Mouse (Mus musculus) kidney, embryonic 15.5 days (tissue): ENCODE data around the gene Cfap206. TPM values are rescaled to one million over a fixed set of nuclear protein-coding genes. Genes with fewer than 3 reads are reported as not detected.
"Not testable (repeated sequence)": the region's sequence is repeated elsewhere in the genome, so short reads cannot be mapped to it uniquely, and the experiment has no call there.

Experiments
- ATAC-seq: fragments of 200-750 bp; cut with Nextera tagmentation; replicated peaks from 2 replicates; pipeline ENCODE4 v1.8.0; 2017; ENCODE audit warnings: moderate TSS enrichment; ENCODE audit not compliant: low FRiP score
- H3K27ac ChIP-seq: fragments of 300-500 bp; sonication (generic); 2 replicates; pipeline ENCODE4 v1.5.1; 2015; ENCODE audit warnings: mild to moderate bottlenecking, inconsistent platforms
- H3K27me3 ChIP-seq: fragments of 300-500 bp; sonication (generic); 2 replicates; pipeline ENCODE4 v1.6.1; 2015; ENCODE audit warnings: inconsistent platforms
- H3K36me3 ChIP-seq: fragments of 300-500 bp; sonication (generic); 2 replicates; pipeline ENCODE4 v1.6.1; 2015; ENCODE audit warnings: inconsistent platforms
- H3K4me1 ChIP-seq: fragments of 300-500 bp; sonication (generic); 2 replicates; pipeline ENCODE4 v1.6.1; 2015; ENCODE audit warnings: inconsistent platforms
- H3K4me2 ChIP-seq: fragments of 300-500 bp; sonication (generic); 2 replicates; pipeline ENCODE4 v1.6.1; 2015; ENCODE audit warnings: moderate library complexity, mild to moderate bottlenecking, inconsistent platforms
- H3K4me3 ChIP-seq: fragments of 300-500 bp; sonication (generic); replicated peaks from 2 replicates; pipeline ENCODE4 v1.5.1; 2015; ENCODE audit warnings: mild to moderate bottlenecking, inconsistent platforms
- H3K9ac ChIP-seq: fragments of 300-500 bp; sonication (generic); 2 replicates; pipeline ENCODE4 v1.6.1; 2015; ENCODE audit warnings: mild to moderate bottlenecking, inconsistent platforms
- H3K9me3 ChIP-seq: fragments of 300-500 bp; sonication (generic); replicated peaks from 2 replicates; pipeline ENCODE4 v1.6.1; 2016; ENCODE audit warnings: inconsistent platforms
- WGBS: fragments of 180-500 bp; shearing (Covaris S2); methylation state at CpG from one replicate; pipeline ENCODE4 v1.1.7; 2015; ENCODE audit warnings: mixed read lengths; 5-methylcytosine and 5-hydroxymethylcytosine counted together
- polyA plus RNA-seq: library from polyadenylated mRNA; unstranded; fragments of >200 nt; fragmentation: Nextera tagmentation; extraction: Ambion mirVana; gene quantifications from 2 replicates; pipeline ENCODE4 v1.2.1, GENCODE M21; 2015

Cfap206 gene
- polyA plus RNA-seq, result 0.91 and 1.3 TPM in 2 replicates

DNA sequence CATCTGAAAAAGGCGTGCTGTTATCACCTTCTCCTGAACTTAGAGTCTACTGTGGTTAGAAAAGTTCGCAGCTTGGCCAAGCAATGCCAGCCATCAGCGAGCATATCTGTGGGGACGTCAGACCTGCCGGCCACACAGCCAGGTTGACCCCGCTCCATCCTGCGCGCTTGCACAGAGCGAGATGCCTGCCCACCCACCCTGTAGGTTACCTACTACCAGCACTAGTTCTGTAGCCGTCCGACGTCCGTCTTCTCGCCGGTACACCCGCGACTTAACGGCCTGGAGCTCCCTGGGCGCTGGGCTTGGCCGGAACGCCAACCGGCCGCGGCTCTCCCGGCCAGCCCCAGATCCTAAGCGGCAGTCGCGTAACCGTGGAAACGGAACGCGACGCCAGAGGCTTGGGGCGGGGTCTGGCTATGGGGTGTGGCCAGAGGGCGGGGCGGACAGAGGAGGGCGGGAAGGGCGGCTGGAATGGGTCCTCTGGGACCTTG, at the start of gene Cfap206:
Gene Cfap206 (minus strand): TSS at position 356 of the 491 bp plus-strand sequence.
- peak within 1 kb of the TSS; percentile 54 for H3K4me3 ChIP-seq
- under 1% methylated on average over 38 of the region's 38 CpGs for WGBS
- H3K4me2 ChIP-seq, result peak within 1 kb of the TSS; percentile 78
- no peak within 1 kb of the TSS for H3K9ac ChIP-seq
- H3K4me1 ChIP-seq, result peaks cover 4% of the 10 kb centered on the region; the same call in 1 of the 2 replicates
- H3K9me3 ChIP-seq, result no peaks in the 10 kb centered on the region
- no peak within 1 kb of the TSS for H3K27ac ChIP-seq
- ATAC-seq, result peak; percentile 98
- no peaks in the 10 kb centered on the region; the same call in 1 of the 2 replicates for H3K27me3 ChIP-seq
- H3K36me3 ChIP-seq, result no peaks in the 10 kb centered on the region

DNA sequence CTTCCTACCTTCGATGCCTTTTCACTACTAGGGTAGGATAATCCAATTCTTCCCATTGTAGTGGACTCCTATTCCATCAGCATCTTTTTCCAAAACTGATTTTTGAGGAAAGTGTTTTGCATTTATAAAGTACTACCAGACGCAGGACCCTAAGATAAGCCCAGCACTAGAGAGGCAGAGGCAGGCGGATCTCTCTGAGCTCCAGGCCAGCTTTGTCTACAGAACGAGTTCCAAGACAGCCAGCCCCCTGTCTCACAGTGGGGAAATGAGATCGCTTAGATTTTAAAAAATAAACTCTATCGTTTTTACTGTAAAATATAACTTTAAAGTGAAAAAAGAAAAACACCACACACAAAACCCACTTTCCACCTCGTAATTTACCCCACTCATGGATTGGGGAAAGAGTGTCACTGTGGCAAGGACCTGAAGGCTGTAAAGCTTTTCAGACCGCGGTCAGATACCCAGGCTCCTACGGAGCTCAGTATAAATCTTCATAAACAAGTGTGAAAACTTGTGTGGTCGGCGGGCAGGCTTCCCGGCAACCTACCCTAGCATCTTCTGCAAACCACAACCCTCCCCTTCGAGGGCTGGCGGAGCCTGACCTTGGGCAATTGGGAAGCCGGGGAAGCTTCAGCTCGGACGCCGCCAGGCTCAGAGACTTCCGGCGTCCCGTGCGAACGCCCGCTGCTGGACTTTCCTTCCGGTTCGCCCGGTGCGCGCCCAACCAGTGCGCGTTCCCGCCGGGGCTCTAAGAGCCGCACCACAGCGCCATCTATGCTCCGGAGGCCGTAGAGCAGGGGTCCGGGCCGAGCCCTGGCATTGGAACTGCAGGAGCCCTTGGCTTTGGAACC, 47.9 kb upstream of the Cfap206 start, which contains the start of gene Smim8:
Gene Smim8 (minus strand): TSS at position 747 of the 851 bp plus-strand sequence.
- Histone ChIP-seq H3K27me3 (no peaks in the 10 kb centered on the region), H3K36me3 (no peaks in the 10 kb centered on the region), H3K4me1 (0 out of 2 replicates have a peak, but pooled peaks cover 3% of the 10 kb centered on the region), H3K27ac (peak within 1 kb of the TSS; percentile 65), H3K9ac (peak within 1 kb of the TSS; percentile 60), H3K4me2 (peak within 1 kb of the TSS; percentile 71), H3K4me3 (peak within 1 kb of the TSS; percentile 61), H3K9me3 (no peaks in the 10 kb centered on the region)
- ATAC-seq, result peak; percentile 97
- 5% methylated on average over 40 of the region's 40 CpGs for WGBS

DNA sequence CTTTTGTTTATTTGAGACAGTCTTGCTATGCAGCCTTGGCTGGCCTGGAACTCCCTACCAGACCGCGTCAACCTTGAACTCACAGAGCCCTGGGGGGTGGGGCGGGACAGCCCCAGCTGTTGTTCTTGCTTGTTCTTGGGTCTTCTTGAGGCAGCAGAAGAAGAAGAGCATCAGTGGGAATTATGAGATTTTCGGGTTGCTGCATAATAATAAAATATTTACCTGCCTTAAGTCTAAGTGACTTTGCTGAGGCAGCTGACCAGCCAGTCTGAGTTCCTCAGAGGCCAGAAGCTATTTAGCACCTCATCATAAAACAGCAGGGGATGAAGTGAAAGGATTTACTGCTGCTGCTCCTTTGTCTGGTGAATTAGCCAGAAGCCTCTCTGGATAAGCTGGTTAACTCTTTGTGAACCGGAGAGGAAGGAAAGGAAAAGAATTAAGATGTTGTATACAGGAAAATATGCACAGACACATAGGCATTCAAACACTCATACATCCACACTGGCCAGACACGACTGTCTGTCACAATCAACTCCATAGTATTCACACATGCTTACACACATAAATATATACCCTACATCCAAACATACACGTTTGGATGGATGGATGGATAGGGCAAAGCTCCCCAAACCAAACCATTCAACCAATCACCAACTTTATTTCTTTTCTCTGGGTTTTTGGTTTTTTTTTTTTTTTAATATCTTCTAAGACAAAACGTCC, 41.8 kb upstream of the Cfap206 start:
- WGBS, result 11% methylated on average over 8 of the region's 8 CpGs
- no peak overlapping the region for H3K4me2 ChIP-seq
- ATAC-seq, result no peak
- H3K9me3 ChIP-seq, result no peaks in the 10 kb centered on the region
- H3K4me1 ChIP-seq, result peaks cover 5% of the 10 kb centered on the region; the same call in 1 of the 2 replicates
- no peaks in the 10 kb centered on the region for H3K27me3 ChIP-seq
- peaks cover 28% of the 10 kb centered on the region; the same call in 1 of the 2 replicates for H3K36me3 ChIP-seq
- H3K9ac ChIP-seq, result no peak overlapping the region
- H3K27ac ChIP-seq, result no peak overlapping the region
- no peak overlapping the region for H3K4me3 ChIP-seq

DNA sequence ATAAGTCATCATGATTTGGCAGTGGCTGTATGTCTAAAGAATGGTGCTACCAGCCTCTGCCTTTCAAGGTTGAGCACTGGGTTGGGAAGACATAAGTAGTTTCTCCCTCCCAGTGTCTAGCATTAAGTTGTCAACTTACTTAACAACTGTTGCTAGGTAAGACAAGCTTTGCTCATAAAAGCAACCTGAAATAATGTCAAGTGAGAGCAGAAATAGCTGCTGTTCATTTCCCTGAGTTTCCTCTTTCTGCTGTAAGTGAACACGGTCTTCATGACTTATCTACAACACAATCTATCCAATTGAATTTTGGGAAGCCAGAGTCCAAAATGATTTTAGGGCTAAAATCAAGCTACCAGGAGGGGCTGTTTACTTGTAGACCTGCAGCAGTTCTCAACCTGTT, 26.2 kb upstream of the Cfap206 start, which contains the start of gene Gm136:
Gene Gm136 (minus strand): TSS at position 101 of the 400 bp plus-strand sequence.
- no peak within 1 kb of the TSS for H3K4me2 ChIP-seq
- no peaks in the 10 kb centered on the region for H3K36me3 ChIP-seq
- H3K9ac ChIP-seq, result no peak within 1 kb of the TSS
- no peaks in the 10 kb centered on the region for H3K27me3 ChIP-seq
- 77% methylated on average over 1 of the region's 1 CpGs for WGBS
- no peak for ATAC-seq
- H3K4me1 ChIP-seq, result no peaks in the 10 kb centered on the region
- no peak within 1 kb of the TSS for H3K27ac ChIP-seq
- no peaks in the 10 kb centered on the region for H3K9me3 ChIP-seq
- no peak within 1 kb of the TSS for H3K4me3 ChIP-seq

DNA sequence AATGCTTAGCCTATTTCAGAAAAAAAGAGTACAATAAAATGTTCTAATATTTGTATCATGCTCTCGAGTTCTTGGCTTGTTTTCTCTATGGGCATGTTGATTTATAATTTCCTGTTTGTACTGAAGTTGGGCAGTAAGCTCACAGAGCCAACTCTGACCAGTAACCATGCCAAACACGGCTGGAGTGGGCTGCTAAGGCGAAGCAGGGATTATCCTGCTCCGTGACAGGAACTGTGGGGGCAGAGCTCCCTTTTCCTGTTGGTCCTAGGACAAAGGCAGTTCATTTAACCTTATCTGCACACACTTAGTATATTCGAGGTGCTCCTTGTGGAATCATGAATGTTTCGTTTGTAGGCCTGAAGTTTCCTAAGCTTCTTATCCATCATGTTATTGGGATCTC, 19.2 kb upstream of the Cfap206 start:
- Histone ChIP-seq H3K4me2 (no peak overlapping the region), H3K9ac (no peak overlapping the region), H3K4me1 (no peaks in the 10 kb centered on the region), H3K36me3 (no peaks in the 10 kb centered on the region), H3K27ac (no peak overlapping the region), H3K9me3 (no peaks in the 10 kb centered on the region), H3K4me3 (no peak overlapping the region), H3K27me3 (no peaks in the 10 kb centered on the region)
- no peak for ATAC-seq
- WGBS, result 39% methylated on average over 6 of the region's 6 CpGs

DNA sequence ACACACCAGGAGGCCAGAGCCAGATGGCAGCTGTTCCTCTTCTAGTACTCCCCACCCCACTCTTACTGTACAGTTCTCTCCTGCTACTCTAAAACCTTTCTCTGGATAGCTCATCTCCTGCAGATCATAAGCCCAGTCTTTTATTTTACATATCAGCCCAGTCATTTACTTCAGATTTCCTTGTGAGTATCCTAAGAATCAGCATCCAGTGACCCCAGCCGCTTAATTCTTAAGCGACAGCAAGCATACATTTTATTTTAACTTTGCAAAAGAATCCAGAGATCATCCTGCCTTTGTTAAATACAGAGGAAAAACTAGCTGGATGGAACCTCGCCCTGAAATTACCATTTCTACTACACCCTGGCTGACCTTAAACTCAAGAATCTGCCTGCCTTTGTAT, 4.5 kb upstream of the Cfap206 start:
- Histone ChIP-seq H3K9me3 (no peaks in the 10 kb centered on the region), H3K4me3 (no peak overlapping the region), H3K4me1 (peaks cover 4% of the 10 kb centered on the region; the same call in 1 of the 2 replicates), H3K36me3 (no peaks in the 10 kb centered on the region), H3K27ac (no peak overlapping the region), H3K4me2 (no peak overlapping the region), H3K9ac (no peak overlapping the region), H3K27me3 (no peaks in the 10 kb centered on the region; the same call in 1 of the 2 replicates)
- ATAC-seq, result no peak
- 71% methylated on average over 3 of the region's 3 CpGs for WGBS

DNA sequence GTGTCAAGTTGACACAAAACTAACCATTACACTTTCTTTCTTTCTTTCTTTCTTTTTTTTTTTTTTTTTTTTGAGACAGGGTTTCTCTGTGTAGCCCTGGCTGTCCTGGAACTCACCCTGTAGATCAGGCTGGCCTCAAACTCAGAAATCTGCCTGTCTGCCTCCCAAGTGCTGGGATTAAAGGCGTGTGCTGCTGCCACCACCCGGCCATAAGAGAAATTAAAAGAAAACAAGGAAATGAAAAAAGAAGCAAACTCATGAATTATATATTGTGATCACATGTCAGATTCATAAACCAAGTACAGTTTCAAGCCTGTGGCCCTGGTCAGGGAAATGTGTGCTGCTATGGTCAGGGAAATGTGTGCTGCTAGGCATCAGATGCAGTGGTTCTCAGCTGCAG, 3.4 kb upstream of the Cfap206 start:
- H3K36me3 ChIP-seq, H3K4me2 ChIP-seq, H3K4me1 ChIP-seq, H3K9ac ChIP-seq, ATAC-seq, H3K9me3 ChIP-seq, H3K27me3 ChIP-seq, H3K4me3 ChIP-seq, H3K27ac ChIP-seq: not testable (repeated sequence)
- WGBS, result 43% methylated on average over 2 of the region's 2 CpGs

DNA sequence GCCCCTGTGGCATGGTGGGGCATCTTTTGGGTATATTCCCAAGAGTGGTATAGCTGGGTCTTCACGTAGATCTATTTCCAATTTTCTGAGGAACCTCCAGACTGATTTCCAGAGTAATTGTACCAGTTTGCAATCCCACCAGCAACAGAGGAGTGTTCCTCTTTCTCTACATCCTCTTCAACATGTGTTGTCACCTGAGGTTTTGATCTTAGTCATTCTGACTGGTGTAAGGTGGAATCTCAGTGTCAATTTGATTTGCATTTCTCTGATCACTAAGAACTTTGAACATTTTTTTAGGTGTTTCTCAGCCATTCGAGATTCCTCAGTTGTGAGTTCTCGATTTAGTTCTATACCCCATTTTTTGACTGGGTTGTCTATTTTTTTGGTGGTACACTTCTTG, 4.3 kb downstream of the Cfap206 start:
- H3K4me3 ChIP-seq, H3K36me3 ChIP-seq, H3K9ac ChIP-seq, H3K4me2 ChIP-seq, H3K27me3 ChIP-seq, ATAC-seq, H3K27ac ChIP-seq, H3K9me3 ChIP-seq, H3K4me1 ChIP-seq: not testable (repeated sequence)
- 89% methylated on average over 3 of the region's 3 CpGs for WGBS

DNA sequence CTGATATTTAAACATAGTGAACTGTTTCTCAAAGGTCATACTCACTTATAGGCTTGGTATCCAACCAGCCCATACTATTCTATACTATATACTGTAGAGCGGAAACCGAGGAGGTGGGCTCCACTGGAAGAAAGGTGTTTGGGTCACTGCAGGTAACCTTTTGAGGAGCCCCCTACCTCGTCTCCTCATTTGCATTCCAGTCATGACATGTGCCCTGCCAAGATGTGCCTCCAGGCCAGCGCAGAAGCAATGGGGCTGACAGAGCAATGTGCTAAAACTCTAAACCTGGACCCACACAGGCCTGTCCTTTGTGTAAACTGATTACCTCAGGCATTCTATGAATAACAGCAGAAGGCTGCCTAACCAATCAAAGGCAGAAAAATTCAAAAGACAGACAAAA, 5.7 kb downstream of the Cfap206 start:
- Histone ChIP-seq H3K9ac (no peak overlapping the region), H3K4me3 (no peak overlapping the region), H3K4me2 (no peak overlapping the region), H3K27me3 (no peaks in the 10 kb centered on the region; the same call in 1 of the 2 replicates), H3K27ac (no peak overlapping the region), H3K4me1 (no peaks in the 10 kb centered on the region), H3K9me3 (peaks cover 2% of the 10 kb centered on the region; the same call in 1 of the 2 replicates), H3K36me3 (no peaks in the 10 kb centered on the region)
- whole genome bisulfite sequencing, result 66% methylated on average over 4 of the region's 4 CpGs
- no peak for ATAC-seq

DNA sequence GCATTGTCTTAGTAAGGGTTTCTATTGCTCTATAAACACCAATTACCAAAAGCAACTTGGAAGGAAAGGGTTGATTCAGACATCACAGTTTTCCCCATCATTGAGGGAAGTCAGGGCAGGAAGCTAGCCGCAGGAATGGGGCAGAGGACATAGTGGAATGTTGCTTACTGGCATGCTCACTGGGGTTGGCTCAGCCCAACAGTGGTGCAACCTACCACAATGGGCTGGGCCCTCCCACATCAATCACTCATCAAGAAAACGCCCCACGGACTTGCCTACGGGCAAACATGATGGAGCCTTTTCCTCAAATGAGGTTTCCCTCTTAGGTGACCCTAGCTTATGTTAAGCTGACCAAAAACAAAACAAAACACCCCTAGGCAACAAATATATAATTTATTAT, 6.8 kb downstream of the Cfap206 start:
- Histone ChIP-seq H3K27me3 (no peaks in the 10 kb centered on the region), H3K4me1 (no peaks in the 10 kb centered on the region), H3K4me3 (no peak overlapping the region), H3K9me3 (peaks cover 5% of the 10 kb centered on the region; the same call in 1 of the 2 replicates), H3K9ac (no peak overlapping the region), H3K4me2 (no peak overlapping the region), H3K36me3 (no peaks in the 10 kb centered on the region), H3K27ac (no peak overlapping the region)
- 60% methylated on average over 4 of the region's 4 CpGs for WGBS
- ATAC-seq, result no peak

DNA sequence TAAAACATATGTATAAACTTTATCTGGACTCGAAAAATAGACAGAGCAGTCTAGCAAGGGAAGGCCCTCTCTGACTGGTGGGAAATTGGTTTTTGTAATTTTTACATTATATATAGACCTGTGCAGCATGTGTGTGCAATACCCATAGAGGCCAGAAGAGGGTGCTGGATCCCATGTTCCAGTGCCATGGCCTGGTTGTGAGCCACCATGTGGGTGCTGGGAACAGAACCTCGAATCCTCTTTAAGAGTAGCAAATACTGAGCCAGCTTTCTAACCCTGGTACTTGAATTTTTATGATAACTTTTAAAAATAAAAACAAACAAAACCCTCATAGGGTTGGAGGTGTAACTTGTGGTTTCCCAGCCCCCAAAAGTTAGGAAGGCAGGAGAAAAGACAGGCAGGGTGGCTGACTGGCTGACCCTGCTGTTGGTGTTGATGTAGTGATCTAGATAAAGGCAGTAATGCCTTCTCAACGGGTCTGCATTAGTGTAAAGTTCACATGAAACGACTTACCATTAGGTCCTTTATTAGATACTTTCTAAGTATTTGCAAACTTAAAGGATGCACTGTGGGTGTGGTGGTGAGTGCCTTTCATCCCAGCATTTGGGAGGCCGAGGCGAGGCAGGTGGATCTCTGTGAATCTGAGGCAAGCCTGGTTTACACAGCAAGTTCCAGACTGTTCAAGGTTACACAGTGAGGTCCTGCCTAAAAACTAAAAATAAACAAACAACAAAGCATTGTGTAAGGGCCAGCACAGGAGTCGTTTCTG, 9.7 kb downstream of the Cfap206 start:
- H3K36me3 ChIP-seq, result no peaks in the 10 kb centered on the region
- ATAC-seq, result no peak
- H3K9ac ChIP-seq, result no peak overlapping the region
- peaks cover 5% of the 10 kb centered on the region; the same call in 1 of the 2 replicates for H3K9me3 ChIP-seq
- no peaks in the 10 kb centered on the region for H3K4me1 ChIP-seq
- 90% methylated on average over 7 of the region's 7 CpGs for WGBS
- H3K4me2 ChIP-seq, result no peak overlapping the region
- H3K27me3 ChIP-seq, result no peaks in the 10 kb centered on the region
- no peak overlapping the region for H3K4me3 ChIP-seq
- no peak overlapping the region for H3K27ac ChIP-seq
